In the genomic region with DNA sequence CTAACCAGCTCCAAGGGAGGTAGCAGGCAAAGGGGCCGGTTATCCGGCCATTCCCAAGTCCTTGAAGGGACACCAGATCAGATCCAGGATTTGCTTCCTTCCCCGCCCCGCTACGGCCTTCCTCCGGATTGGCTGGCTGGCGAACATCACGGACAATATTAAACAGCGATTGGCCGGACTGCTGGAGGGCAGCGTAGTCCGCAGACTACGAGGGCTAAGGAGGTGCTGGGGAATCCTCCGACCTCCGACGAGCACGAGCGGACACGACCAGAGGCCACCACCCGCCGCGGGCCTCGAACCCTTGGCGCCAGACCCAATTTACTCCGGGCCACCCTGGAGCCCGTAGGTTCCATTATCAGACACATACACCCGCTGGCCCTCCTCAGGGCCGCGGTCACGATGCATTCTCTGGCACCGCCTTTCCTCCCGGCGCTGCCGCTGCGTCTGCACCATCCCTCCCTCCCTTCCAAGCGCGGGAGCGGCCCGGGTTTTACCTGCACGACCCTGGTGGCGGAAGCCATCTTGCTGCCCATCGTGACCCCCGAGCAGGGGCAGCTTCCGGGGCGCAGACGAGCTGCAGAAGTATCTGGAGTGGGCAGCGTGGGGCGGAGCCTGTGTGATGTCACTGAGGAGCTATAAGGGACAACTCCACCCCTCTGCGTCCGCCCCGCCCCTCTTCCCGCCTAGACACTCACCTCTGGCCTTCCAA, we compare ENCODE assay signal across 8 mouse cellular contexts. TPM values are rescaled to one million over a fixed set of nuclear protein-coding genes. Genes with fewer than 3 reads are reported as not detected.
DNase-seq lines count a peak whose midpoint lies in the region; ATAC-seq and TF ChIP-seq lines count a peak whose summit lies in the region.

Gene Mrps36 (minus strand): TSS at position 624 of the 709 bp plus-strand sequence.

- peak within 1 kb of the TSS; percentile 74 for H3K4me3 ChIP-seq in cortical plate, adult 2 months (ENCODE audit: insufficient read depth, low read length)

- H3K27ac ChIP-seq in cortical plate, adult 2 months (ENCODE audit: insufficient read depth, low read length), result peak within 1 kb of the TSS; percentile 79

- no peak for TF ChIP-seq CTCF in cortical plate, adult 2 months (IDR thresholded peaks at IDR 0.05; ENCODE audit: extremely low read depth, insufficient read depth, low read length)

- ATAC-seq in activated CD4-positive, CD25-positive, alpha-beta regulatory T cell, adult 4 months, result peak; percentile 93
- ATAC-seq in megakaryocyte progenitor cell, adult 5-6 weeks (replicated peaks; ENCODE audit: poor library complexity), result peak; percentile 88

- H3K4me1 ChIP-seq in cortical plate, adult 2 months (ENCODE audit: control insufficient read depth, insufficient read depth, low read length), result peaks cover 4% of the 10 kb centered on the region

- peak; percentile 85 for DNase-seq in gastrocnemius, postnatal 10 days
- peak; percentile 95 for DNase-seq in induced T-regulatory cell, adult 2 months (ENCODE audit: low read depth)
- DNase-seq in left cerebral cortex, adult 9 months (ENCODE audit: low spot score in 2 of 2), result peak; percentile 86 to 93
- DNase-seq in right cerebral cortex, postnatal 14 days, result peak; percentile 87
- peak; percentile 91 to 92 for DNase-seq in urinary bladder, postnatal 36 days (ENCODE audit: low spot score in 2 of 2)

- TF ChIP-seq POLR2A in cortical plate, adult 2 months (IDR thresholded peaks at IDR 0.05; ENCODE audit: extremely low read depth, insufficient read depth, low read length), result peak; percentile 80; the same call in 1 of the 2 replicates

RNA-seq across cellular contexts. Expression of gene Mrps36, which starts in this region (rescaled TPM):
- 100 to 1,000 TPM; 108 to 119 TPM for polyA plus RNA-seq in activated CD4-positive, CD25-positive, alpha-beta regulatory T cell, adult 4 months (2017; shearing (Covaris generic))
- polyA plus RNA-seq in cortical plate, adult 2 months (2012; rRNA removed), result 85.2 and 87.5 TPM in 2 replicates
- 100 to 1,000 TPM; 123 to 131 TPM for total RNA-seq in gastrocnemius, postnatal 10 days (2021)
- total RNA-seq in megakaryocyte progenitor cell, adult 5-6 weeks (2015), result 86.2 and 90.4 TPM in 2 replicates
- total RNA-seq in megakaryocyte progenitor cell, adult 5-6 weeks (2017), result 73.0 and 75.8 TPM in 2 replicates

Comparison
In these comparisons a context has a peak if more than half of its experiments do, and no peak if none do; other contexts are left out.
1. Peak in every context shown above with its lines: DNase-seq, ATAC-seq, H3K4me3 ChIP-seq and H3K27ac ChIP-seq.